Mouse (Mus musculus) heart, postnatal 36 days (tissue): ENCODE measurements at regions not wholly inside any gene's neighbourhood (a gene's known extent, or its start where the extent isn't known, plus 50 kb on each side); places are given as distances from the start of the nearest gene placed in this dataset.

ENCODE experiments used
- DNase-seq, 2 experiments: peaks; one replicate each; pipeline ENCODE4 v3.0.0; 2021 to 2022
- intact Hi-C: fragments of 180-260 bp; cut with DNase I; formaldehyde crosslinking; loops from one replicate; pipeline ENCODE4 v1.15.1; 2025

DNA sequence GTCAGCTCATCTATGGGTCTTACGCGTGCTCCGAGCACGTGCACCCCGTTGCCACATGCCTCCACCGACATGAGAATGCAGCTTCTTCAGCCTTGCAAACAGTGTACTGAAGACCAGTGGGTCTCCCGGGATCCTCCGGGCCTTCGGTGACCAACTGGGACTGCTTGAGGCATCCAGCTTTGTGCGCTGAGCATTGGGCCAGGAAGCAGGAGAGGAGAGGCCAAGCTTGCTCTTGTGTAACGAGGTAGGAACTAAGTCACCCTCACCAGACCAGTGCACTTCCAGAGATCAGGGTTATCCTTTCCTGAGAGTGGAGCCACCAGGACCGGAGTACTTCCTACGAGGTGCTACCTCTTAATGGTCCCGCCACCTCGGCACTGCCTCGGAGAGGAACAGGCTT is 154.6 kb upstream of the Haao start:
- no peak for DNase-seq
- intact Hi-C loops, result no loop called here

DNA sequence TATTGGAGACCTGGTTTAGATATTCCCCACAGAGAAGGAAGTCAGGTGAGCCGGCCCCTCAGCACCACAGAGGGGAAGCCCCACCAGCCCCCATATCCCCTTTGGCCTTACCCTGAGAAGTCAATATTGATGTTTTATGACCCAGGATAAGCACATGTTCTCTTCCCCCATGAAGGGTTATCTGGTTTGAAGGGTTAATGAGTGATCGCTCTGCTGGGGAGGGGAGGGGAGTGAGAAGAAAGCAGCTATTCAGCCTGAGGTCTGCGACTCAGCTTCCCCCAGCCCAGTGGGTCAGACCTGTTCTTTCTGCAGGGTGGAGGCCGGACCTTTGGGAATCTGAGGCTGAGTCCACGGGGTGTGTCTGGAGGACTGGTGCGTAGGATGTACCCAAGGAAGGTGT is 152.4 kb upstream of the Haao start:
- DNase-seq, result no peak

DNA sequence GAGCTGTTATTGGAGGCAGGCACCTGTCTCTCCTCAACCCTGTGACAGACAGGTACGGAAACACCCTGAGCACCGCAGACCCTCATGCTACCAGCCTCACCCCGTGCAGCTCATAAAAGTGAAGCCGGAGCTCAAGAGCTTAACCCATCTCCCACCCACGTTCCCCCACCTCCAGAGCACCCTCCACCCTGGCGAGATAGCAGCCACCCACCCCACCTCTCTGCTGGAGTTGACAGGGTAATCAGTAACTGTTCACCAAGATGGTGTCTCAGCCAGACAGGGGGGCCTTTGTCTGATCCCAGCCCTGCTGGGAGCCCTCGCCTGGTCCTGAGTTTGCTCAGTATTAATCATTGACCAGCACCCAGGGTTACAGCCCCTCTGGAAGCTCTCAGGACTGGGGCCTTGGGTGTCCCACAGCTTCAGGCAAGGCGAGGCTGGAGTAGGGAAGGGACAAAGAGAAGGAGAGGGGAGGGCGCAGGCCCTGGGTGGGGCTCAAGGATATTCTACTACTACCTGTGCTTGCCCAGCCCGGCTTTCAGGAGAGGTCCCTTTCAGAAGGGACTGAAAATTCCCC is 151.3 kb upstream of the Haao start:
- intact Hi-C loops, result loop anchor here (1.0 kb wide), 1 partner anchor 192 kb away; no protein-coding TSS in a partner anchor
- no peak for DNase-seq

More for the DNA sequence above, 152.4 kb upstream of the Haao start:
- intact Hi-C loops, result no loop called here

DNA sequence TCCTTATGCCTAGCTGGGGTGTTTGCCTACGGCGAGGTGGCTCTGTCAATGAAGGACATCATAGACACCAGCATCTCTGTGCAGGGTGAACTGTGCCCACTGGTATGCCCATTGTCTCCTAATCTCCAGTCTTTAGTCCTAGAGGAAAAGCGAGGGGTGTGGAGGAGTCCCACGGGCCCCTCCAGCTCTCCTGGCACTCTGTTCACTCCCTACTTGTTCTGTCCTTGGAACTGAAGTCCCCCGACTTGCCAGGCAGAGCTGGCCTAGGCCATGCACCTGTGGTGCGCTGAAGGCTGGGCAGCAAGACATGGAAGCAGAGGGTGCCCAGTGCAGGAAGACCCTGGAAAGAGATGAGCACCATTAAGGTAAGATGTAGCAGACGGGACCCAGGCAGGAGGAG is 150.6 kb upstream of the Haao start:
- DNase-seq, result no peak
- intact Hi-C loops, result loop anchor here (1.0 kb wide), 1 partner anchor 193 kb away; no protein-coding TSS in a partner anchor

DNA sequence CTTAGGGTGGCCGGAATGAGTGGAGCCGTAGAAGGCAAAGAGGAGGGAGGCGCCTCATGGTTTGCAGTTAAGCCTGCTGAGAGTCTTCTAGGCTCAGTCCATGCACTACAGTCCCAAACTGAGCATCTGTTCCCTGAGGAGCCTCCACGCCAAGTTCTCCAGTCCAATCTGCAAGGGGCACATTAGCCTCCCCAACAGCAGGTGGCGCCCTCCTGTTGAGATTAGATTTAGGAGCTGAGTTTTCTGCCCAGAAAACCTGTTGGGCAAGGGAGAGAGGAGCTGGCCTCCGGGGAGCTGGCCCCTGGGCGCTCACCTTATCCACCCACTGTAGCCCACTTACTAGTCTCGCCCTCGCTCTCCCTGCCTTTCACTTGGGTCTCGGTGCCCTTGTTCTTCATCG is 150.0 kb upstream of the Haao start:
- DNase-seq, result peak; percentile 80 to 87
- intact Hi-C loops, result loop anchor here (1.0 to 2.0 kb wide), 2 partner anchors 31 to 194 kb away; no protein-coding TSS in a partner anchor

DNA sequence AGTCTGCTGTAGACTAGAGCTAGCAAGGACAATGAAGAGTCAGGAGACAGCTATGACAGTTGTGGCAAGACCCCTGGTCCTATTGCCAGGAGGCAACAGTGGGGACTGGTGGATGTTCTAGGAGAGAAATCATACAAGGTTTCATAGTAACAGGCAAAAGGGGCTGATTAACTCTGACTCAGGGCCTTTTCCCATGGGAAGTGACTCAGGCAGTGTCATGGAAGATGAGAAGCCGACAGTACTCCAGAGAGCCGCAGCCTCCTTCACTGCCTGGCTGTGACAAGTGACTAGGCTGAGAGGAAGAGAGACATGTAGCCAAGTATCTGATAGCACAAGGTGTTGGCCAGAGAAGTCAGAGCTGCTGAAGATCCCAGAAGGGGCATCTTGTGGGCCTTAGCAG is 145.3 kb upstream of the Haao start:
- intact Hi-C loops, result no loop called here
- DNase-seq, result no peak

DNA sequence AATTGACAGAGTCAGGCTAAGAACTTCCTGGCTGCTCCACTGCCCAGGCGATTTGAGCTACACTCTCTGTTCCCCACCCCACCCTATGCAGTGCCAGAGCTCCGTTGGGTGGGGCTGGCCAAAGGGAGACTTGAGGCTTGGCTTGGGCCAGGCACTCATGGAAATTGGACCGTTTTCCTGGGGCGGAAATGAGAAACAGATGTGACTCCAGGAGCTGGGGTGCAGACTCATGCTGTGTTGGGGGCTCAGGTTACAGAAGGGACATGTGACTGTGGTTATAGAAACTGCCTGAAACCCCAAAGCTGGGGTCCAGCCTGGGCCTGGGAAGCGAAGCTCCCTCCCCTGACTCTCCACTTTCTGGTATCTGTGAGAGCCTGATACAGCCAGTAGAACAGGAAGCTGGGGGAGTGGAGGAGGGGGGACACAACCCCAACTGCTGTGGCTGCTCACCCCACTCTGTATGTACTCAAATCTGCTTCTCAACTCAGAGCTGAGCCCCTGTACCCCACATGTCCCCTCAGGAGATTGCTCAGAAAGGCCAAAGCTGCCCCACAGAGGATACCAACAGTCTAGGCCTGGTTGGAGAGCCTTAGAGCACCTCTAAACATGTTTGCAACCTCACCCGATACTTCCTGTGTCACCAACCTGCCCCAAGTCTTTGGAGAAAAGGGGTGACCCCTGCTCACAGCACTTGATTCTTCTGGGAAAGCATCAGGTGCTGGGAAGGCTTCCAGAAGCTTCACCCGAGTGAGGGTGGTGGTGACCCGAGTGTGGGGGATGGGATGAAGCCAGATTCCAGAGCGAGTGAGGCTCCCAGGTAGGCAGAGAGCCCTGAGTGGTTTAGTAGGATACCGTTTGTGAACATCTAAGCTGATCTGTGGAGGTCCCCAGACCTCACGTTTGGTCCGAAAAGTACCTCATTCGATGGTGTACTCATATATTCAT is 142.9 kb upstream of the Haao start:
- peak; percentile 79 to 84 for DNase-seq
- intact Hi-C loops, result no loop called here

DNA sequence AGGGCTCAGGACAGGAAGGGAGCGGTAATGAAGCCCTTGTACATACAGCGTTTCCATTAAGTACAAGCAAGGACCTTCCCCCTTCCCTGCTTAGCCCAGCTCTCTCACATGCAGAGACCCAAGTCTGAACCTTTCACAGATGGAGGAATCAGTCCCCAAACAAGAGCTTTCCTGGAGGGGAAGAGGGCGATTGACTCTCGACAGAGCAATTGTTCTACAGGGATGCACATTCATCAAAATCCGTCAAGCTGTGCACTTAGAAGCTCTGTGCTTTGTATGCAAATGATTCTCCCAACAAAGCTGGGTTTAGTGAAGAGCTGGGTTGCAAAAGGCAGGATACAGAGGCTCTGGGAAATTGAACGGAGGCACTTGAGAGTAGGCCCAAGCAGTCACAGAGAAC is 141.1 kb upstream of the Haao start:
- no peak for DNase-seq
- intact Hi-C loops, result no loop called here

DNA sequence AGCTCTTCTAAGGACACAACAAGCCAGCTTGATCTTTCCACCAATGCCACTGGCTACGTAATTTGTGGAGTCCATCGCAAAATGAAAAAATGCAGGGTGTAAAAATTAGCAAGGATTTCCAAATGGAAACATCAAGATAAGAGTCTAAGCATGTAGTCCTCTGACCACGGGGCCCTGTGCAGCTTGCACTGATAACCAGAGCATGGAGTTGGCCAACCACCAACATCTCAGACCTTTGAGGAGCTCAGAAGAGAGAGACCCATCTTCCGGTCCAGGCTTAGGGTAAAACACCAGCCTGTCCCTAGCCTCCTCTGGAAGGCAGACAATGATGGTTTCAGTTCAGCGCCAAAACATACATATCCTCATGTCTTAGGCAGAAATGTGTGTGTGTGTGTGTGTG is 140.4 kb upstream of the Haao start:
- no peak for DNase-seq
- intact Hi-C loops, result no loop called here

DNA sequence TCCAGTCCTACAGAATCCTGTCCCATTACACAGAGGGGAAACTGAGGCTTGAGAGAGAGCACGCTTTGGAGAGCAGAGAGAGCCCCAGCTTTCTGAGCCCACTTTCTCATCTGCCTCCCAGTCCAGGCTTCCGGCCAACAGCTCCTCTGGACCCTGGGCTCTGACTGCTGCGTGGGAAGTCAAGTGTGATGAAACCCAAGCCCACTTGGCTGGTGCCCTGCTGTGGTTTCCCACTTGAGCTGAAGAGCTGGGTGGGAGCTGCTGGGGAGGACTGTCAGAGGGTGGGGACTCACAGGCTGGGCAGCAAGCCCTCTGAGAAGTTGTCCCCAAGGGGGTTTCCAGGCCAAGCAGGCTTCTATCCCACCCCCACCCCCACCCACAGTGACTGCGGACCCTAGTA is 139.9 kb upstream of the Haao start:
- DNase-seq, result no peak
- intact Hi-C loops, result no loop called here

DNA sequence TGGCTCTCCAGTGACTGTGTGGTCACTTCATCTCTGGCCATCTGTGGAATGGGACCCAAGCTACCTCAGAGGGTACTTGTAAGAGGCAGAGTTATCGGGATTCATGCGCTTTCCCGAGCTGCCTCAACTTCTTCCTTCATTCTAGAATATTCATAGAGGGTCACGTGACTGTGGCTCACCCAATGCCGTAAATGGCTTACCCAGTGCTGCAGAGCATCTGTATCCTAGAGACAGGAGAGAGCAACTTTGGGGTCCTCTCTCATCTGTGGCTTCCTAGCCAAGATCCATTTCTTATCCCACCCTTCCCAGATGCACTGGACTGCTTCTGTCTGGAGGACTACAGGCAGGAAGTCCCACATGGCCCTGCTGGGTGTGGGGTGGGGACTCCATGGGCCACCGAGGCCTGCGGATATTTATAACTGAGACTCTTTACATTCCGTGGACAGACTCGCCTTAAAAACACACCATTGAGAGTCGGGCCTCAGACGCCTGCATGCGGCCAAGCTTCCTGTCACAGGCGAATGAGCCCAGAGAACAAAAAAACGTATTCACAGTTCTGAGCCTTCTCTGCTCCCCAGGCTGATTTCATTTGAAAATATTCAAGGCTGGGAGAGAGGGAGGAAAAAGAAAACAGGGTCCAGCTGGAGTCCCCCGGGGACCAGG is 138.3 kb upstream of the Haao start:
- intact Hi-C loops, result loop anchor here (1.0 kb wide), 1 partner anchor 29 kb away; no protein-coding TSS in a partner anchor

DNA sequence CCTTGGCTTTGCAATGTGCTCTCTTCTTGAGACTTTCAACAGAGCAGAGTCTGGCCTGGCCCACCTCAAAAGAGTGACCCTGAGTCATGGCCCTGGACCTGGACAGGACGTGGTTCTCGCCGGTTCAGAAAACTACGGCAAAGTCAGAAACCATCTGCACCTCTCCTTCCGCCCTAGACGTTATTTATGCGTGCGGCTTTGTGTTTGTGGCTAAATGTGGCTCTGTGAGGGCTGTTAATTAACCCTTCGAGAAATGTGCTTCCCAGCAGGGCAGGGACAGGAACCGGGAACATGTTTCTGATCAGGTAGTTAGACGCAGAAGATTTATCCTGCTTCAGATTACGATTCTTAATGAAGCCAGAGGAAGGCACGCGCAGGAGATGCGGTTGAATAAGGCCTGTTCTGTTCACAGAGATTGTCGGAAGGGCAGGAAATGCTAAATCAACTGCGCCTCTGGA is 137.6 kb upstream of the Haao start:
- intact Hi-C loops, result loop anchor here (1.0 kb wide), 1 partner anchor 28 kb away; no protein-coding TSS in a partner anchor
- DNase-seq, result peak in 1 of 2 experiments; percentile 41

More for the DNA sequence above, 138.3 kb upstream of the Haao start:
- DNase-seq, result peak in 1 of 2 experiments; percentile 33

DNA sequence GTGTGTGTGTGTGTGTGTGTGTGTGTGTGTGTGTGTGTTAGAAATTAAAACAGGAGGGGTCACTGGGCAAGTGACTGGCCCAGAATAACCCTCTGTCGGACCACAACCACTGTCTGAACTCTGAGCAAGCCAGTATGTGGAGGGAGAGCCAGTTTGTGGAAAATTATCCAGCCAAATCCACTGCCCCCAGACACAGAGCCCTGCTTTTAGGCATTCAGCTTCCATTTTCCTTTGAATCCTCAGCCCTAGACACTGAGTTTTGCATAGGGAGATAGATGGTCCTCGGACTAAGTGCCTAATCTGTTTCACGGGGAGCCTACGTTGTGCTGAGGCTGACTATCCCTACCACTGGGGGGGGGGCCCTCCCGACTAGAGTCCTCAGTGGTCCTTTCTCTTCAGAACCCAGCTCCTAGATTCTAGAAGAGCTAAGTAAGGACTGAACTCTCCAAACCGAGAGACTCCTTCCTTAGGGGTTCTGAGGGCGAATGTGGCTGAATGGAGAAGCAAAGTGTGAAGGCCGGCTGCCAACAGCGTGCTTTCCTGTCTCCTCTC is 136.2 kb upstream of the Haao start:
- intact Hi-C loops, result loop anchor here (2.0 kb wide), 1 partner anchor 67 kb away; no protein-coding TSS in a partner anchor
- DNase-seq, result no peak

DNA sequence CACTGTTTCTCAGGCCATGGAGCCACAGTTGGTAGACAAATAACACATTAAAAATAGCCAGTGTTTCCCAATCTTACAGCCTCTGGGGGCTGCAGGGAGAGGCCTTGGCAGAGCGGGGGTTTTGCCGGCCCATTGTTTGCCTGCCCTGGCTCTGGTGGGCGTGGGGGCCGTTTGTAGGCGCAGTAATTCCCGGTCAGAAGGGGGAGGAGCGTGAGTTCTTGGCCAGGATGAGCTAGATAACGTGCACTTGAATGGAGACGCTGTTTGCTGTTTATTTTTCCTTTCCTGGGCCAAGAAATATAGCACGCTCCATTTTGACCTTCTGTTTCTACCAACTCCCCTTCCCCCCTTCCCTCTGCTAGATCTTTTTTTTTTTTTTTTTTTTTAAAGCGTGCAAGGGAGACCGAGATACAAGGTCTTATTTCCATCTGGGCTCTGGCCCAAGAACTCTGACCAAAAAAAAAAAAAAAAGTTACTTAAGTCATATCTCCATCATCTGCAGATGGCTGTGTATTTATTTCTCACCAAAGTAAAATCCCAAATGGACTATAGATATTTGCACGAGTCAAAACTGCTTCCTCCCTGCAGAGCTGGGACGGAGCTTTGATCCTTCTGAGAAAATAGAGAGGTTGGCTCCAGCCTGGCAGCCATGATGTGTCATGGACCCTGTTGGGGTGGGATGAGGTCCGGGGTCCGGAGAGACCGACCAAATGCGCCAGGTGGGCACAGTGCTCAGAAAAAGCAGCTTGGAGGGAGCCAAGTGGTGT is 135.5 kb upstream of the Haao start:
- peak; percentile 79 to 83 for DNase-seq
- intact Hi-C loops, result loop anchor here (2.0 kb wide), 1 partner anchor 66 kb away; no protein-coding TSS in a partner anchor

DNA sequence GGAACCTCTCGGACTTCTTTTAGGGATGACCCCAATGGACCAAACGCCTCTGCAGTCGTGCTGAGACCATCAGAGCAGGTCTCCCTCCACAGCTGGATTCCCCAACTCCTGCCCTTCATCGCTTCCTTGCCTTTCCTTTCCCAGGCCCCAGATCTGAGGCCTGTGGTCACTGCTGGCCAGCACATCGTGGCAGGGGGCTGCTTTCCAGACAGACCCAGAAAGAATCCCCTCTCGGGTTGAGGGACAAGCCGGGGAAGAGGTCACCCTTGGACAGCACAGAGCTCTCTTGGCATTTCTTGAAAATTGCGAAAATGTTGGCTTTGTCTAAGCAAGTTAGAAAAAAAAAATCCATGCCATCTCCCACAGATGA is 134.9 kb upstream of the Haao start:
- intact Hi-C loops, result loop anchor here (2.0 kb wide), 1 partner anchor 66 kb away; no protein-coding TSS in a partner anchor
- DNase-seq, result peak; percentile 55 to 76

DNA sequence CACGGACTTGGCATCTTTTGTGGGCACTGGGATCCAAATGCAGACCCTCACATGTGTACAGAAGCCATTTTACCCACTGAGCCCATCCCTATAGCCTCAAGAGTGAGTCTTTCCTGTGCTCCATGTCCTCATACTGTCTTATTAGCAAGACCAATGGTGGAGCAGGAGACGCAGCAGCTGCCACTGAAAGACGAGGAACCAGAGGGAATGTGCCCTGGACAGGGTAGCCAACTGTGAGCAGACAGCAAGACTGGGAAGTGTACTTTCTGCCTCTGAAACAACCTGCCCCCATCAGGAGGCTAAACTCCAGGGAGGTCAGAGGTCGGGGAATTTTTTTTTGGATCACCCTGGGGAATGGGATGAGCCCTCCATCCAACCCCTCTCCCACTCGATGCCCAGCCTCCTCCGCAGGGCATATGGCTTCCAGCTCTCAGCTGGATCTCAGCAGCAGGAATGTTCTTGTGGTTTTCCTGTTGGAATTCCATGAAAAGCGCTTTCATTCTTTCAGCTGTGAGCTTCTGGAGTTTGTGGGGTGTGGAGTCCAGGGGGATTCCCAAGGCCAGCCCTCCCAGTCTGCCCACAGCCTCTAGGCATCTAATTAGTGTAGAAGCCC is 131.2 kb upstream of the Haao start:
- DNase-seq, result peak in 1 of 2 experiments; percentile 9
- intact Hi-C loops, result no loop called here

DNA sequence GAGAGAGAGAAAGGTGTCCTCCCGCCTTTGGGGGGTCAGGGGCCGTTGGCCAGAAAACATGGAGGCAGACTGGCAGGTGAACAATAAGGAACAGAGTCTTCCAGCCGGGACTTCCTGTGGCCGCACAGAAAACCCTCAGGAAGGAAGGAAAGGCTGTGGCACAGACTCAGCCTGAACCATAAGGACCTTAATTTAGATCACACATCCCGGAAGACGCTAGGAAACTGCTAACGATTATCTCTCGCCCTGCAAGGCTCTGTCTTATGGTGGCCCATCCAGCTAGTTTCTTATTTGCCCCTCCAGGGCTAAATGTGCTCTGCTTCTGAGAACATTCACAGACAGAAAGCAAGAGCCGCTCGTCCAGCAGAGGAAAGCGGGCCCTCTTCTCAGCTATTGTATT is 130.0 kb upstream of the Haao start:
- intact Hi-C loops, result no loop called here
- DNase-seq, result no peak

DNA sequence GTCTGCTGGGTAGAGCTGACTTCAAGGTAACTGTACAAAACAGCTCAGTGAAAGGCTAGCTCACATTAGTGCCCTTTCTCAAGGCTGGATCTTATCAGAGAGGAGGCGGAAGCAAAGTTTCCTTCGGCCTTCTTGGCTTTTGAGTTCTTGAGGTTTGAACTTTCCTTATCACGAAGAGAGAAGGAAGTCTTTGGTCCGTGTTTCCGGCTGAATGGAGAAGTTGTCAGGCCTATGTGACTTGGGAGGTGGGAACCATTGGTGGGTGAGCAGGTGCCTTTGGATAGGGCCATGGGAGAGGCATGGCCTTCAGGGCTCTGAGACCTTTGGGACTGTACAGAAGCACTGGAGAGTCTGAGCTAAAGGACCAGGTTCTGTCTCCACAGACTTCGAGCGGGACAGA is 128.1 kb upstream of the Haao start:
- intact Hi-C loops, result no loop called here
- DNase-seq, result no peak
